Mouse (Mus musculus) embryonic facial prominence, embryonic 10.5 days (tissue): ENCODE measurements at regions not wholly inside any gene's neighbourhood (a gene's known extent, or its start where the extent isn't known, plus 50 kb on each side); places are given as distances from the start of the nearest gene placed in this dataset.

Experiments
- DNase-seq: peaks from one replicate; pipeline ENCODE4 v3.0.0-alpha.2; 2017; ENCODE audit warnings: low spot score
- H3K27ac ChIP-seq: fragments of 300-500 bp; sonication (generic); replicated peaks from 2 replicates; pipeline ENCODE4 v1.5.1; 2016; ENCODE audit warnings: mild to moderate bottlenecking
- H3K27me3 ChIP-seq: fragments of 300-500 bp; sonication (generic); replicated peaks from 2 replicates; pipeline ENCODE4 v1.6.1; 2016; ENCODE audit warnings: low read depth, mild to moderate bottlenecking; ENCODE audit not compliant: poor library complexity, severe bottlenecking
- H3K36me3 ChIP-seq: fragments of 300-500 bp; sonication (generic); replicated peaks from 2 replicates; pipeline ENCODE4 v1.6.1; 2016; ENCODE audit warnings: mild to moderate bottlenecking, moderate library complexity
- H3K4me1 ChIP-seq: fragments of 300-500 bp; sonication (generic); 2 replicates; pipeline ENCODE4 v1.6.1; 2016
- H3K4me3 ChIP-seq: fragments of 300-500 bp; sonication (generic); 2 replicates; pipeline ENCODE4 v1.5.1; 2016; ENCODE audit warnings: mild to moderate bottlenecking, moderate library complexity
- H3K9me3 ChIP-seq: fragments of 300-500 bp; sonication (generic); 2 replicates; pipeline ENCODE4 v1.6.1; 2016; ENCODE audit warnings: mild to moderate bottlenecking
- WGBS: fragments of 180-500 bp; shearing (Covaris S2); methylation state at CpG from one replicate; pipeline ENCODE4 v1.1.7; 2016; 5-methylcytosine and 5-hydroxymethylcytosine counted together

GRCm38 (mm10) chr8:12041662-12042061 lies 201.4 kb downstream of the Tex29 start:
- H3K27me3 ChIP-seq, result peaks cover 18% of the 10 kb centered on the region
- no peaks in the 10 kb centered on the region for H3K36me3 ChIP-seq
- no peak overlapping the region for H3K27ac ChIP-seq
- peaks cover 10% of the 10 kb centered on the region for H3K4me1 ChIP-seq
- 69% methylated on average over 6 of the region's 6 CpGs for WGBS
- no peak overlapping the region for H3K4me3 ChIP-seq
- H3K9me3 ChIP-seq, result no peaks in the 10 kb centered on the region
- no peak for DNase-seq

GRCm38 (mm10) chr8:12050841-12051240 lies 210.6 kb downstream of the Tex29 start:
- H3K27ac ChIP-seq, result 0 out of 2 replicates have a peak overlapping the region, but pooled peaks have one; percentile 30
- WGBS, result 26% methylated on average over 5 of the region's 5 CpGs

GRCm38 (mm10) chr8:12051357-12051756 lies 211.1 kb downstream of the Tex29 start:
- peaks cover 21% of the 10 kb centered on the region for H3K4me1 ChIP-seq
- DNase-seq, result peak; percentile 11
- no peaks in the 10 kb centered on the region for H3K9me3 ChIP-seq
- H3K27me3 ChIP-seq, result peaks cover 17% of the 10 kb centered on the region
- H3K27ac ChIP-seq, result peak overlapping the region; percentile 30; the same call in 1 of the 2 replicates
- no peaks in the 10 kb centered on the region for H3K36me3 ChIP-seq
- H3K4me3 ChIP-seq, result no peak overlapping the region
- WGBS, result 38% methylated on average over 12 of the region's 12 CpGs

More at GRCm38 (mm10) chr8:12050841-12051240, 210.6 kb downstream of the Tex29 start:
- H3K4me3 ChIP-seq, result no peak overlapping the region
- peaks cover 17% of the 10 kb centered on the region for H3K27me3 ChIP-seq
- H3K4me1 ChIP-seq, result peaks cover 21% of the 10 kb centered on the region
- no peaks in the 10 kb centered on the region for H3K36me3 ChIP-seq
- no peak for DNase-seq
- no peaks in the 10 kb centered on the region for H3K9me3 ChIP-seq

GRCm38 (mm10) chr8:12055931-12056330 lies 215.7 kb downstream of the Tex29 start:
- Histone ChIP-seq H3K27me3 (peaks cover 16% of the 10 kb centered on the region), H3K27ac (no peak overlapping the region), H3K36me3 (no peaks in the 10 kb centered on the region), H3K9me3 (no peaks in the 10 kb centered on the region), H3K4me3 (no peak overlapping the region), H3K4me1 (peaks cover 16% of the 10 kb centered on the region)
- 91% methylated on average over 9 of the region's 9 CpGs for WGBS
- DNase-seq, result no peak

DNA sequence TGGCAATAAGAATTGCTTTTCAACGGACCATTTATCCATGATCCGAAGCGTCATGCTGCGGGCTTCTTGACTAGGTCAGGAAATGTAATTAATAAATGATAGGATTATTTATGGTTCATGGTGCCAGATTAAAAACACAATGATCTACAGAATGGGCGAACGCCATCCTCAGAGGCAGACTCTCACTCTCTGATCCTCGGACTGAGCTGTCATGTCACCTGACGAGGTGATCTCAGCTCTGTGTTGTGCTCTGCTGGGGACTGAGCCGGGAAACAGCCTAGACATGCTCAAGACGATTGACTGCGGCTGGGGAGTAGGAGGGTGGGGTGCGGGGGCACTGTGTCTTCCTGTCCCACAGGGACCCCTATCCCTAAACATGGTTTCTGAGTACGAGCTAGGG lies 217.4 kb upstream of the A230072I06Rik start:
- Histone ChIP-seq H3K4me3 (no peak overlapping the region), H3K27me3 (peaks cover 9% of the 10 kb centered on the region; the same call in 1 of the 2 replicates), H3K27ac (no peak overlapping the region), H3K9me3 (no peaks in the 10 kb centered on the region), H3K36me3 (no peaks in the 10 kb centered on the region), H3K4me1 (no peaks in the 10 kb centered on the region)
- 74% methylated on average over 13 of the region's 13 CpGs for WGBS
- no peak for DNase-seq

GRCm38 (mm10) chr8:12062710-12063109 lies 215.9 kb upstream of the A230072I06Rik start:
- no peak overlapping the region for H3K27ac ChIP-seq
- no peaks in the 10 kb centered on the region for H3K9me3 ChIP-seq
- H3K4me3 ChIP-seq, result no peak overlapping the region
- 88% methylated on average over 8 of the region's 8 CpGs for WGBS
- no peaks in the 10 kb centered on the region for H3K36me3 ChIP-seq
- no peaks in the 10 kb centered on the region for H3K4me1 ChIP-seq
- DNase-seq, result no peak
- H3K27me3 ChIP-seq, result peaks cover 9% of the 10 kb centered on the region; the same call in 1 of the 2 replicates

DNA sequence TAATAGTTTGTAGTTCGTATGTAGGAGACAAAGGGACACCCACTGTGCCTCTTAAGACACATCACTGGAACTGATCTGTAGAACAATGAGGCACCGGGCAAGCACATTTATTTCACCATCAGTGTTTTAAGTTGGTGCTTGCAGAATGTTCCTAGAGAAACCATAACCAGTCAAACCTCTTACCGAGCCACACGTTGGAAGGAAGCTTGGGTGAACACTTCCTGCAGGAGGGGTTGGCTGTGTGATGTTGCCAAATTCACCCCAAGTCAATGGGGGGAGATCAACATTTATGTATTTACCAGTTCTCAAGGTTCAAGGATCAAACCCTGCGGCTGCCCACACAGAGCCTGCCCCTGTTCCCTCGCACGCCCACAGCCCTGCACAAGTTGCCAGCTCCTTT lies 214.0 kb upstream of the A230072I06Rik start:
- no peak for DNase-seq
- no peak overlapping the region for H3K27ac ChIP-seq
- 85% methylated on average over 7 of the region's 7 CpGs for WGBS
- H3K36me3 ChIP-seq, result no peaks in the 10 kb centered on the region
- no peaks in the 10 kb centered on the region for H3K4me1 ChIP-seq
- no peaks in the 10 kb centered on the region for H3K9me3 ChIP-seq
- peaks cover 13% of the 10 kb centered on the region; the same call in 1 of the 2 replicates for H3K27me3 ChIP-seq
- H3K4me3 ChIP-seq, result no peak overlapping the region

GRCm38 (mm10) chr8:12066454-12066853 lies 212.2 kb upstream of the A230072I06Rik start:
- no peak overlapping the region for H3K27ac ChIP-seq

DNA sequence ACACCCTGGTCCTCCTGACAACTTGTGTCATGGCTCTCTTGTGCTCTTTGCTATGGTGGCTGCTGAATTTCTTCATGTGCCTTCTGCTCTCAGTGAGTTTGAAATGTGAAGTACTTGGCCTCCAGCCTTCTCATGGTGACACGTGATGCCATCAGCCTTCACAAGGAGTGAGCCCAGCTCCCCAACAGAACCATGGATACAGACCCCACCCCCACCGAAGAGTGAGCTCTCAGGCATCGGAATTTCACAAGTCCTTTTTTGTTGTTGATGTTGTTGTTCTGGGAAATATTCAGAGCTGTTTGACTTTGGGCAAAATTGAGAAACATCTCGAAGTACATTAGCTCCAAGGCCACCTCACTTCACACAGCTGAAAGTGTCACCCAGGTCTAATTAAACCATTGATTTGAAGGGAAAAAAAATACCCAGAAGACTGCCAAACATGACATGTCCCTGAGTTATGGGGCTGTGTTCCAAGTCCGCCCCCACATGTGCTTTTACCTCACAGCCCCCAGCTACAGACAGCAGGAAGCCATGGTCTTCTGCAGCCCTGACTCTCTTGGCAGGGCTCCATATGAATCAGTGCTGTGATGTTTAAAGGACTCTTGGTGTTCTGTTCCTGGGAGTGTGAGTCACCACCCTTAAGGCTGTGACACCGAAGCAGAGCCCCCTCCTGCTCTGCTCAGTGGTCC lies 205.2 kb upstream of the A230072I06Rik start:
- Histone ChIP-seq H3K27me3 (peaks cover 3% of the 10 kb centered on the region; the same call in 1 of the 2 replicates), H3K27ac (no peak overlapping the region), H3K4me1 (no peaks in the 10 kb centered on the region), H3K4me3 (no peak overlapping the region), H3K36me3 (no peaks in the 10 kb centered on the region), H3K9me3 (no peaks in the 10 kb centered on the region)
- DNase-seq, result no peak
- WGBS, result 78% methylated on average over 6 of the region's 6 CpGs

More at GRCm38 (mm10) chr8:12066454-12066853, 212.2 kb upstream of the A230072I06Rik start:
- no peaks in the 10 kb centered on the region for H3K36me3 ChIP-seq
- H3K4me1 ChIP-seq, result no peaks in the 10 kb centered on the region
- no peak for DNase-seq
- H3K4me3 ChIP-seq, result no peak overlapping the region
- 83% methylated on average over 10 of the region's 10 CpGs for WGBS
- H3K9me3 ChIP-seq, result no peaks in the 10 kb centered on the region
- peaks cover 13% of the 10 kb centered on the region; the same call in 1 of the 2 replicates for H3K27me3 ChIP-seq

DNA sequence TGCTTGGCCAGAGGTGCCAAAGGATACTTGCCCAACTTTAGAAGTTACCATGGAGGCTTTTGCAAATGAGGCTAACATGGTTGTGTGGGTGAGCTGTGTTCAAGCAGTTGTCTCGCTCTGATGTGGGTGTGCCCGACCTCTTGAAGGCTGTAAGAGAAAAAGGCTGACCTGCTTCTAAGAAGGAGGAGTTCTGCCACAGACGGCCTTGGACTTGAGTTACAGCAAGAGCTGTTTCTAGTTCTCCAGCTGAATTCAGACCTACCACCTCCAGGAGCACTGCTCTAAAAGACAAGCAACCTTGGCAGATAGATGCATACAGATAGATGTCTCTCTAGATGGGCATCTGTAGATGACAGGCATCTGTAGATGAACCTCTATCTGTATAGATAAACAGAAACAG lies 202.7 kb upstream of the A230072I06Rik start:
- H3K9me3 ChIP-seq, result no peaks in the 10 kb centered on the region
- H3K36me3 ChIP-seq, result no peaks in the 10 kb centered on the region
- H3K27me3 ChIP-seq, result no peaks in the 10 kb centered on the region; the same call in 1 of the 2 replicates
- 90% methylated on average over 3 of the region's 3 CpGs for WGBS
- H3K4me3 ChIP-seq, result no peak overlapping the region
- DNase-seq, result no peak
- no peak overlapping the region for H3K27ac ChIP-seq
- H3K4me1 ChIP-seq, result no peaks in the 10 kb centered on the region; the same call in 1 of the 2 replicates

- Histone ChIP-seq H3K36me3 (no peaks in the 10 kb centered on the region), H3K27ac (no peak overlapping the region), H3K4me1 (no peaks in the 10 kb centered on the region; the same call in 1 of the 2 replicates), H3K27me3 (no peaks in the 10 kb centered on the region; the same call in 1 of the 2 replicates), H3K9me3 (no peaks in the 10 kb centered on the region), H3K4me3 (no peak overlapping the region)
- 83% methylated on average over 10 of the region's 10 CpGs for WGBS
- no peak for DNase-seq
These were observed 201.7 kb upstream of the A230072I06Rik start for GRCm38 (mm10) chr8:12076811-12077375.

- Histone ChIP-seq H3K4me1 (no peaks in the 10 kb centered on the region; the same call in 1 of the 2 replicates), H3K36me3 (no peaks in the 10 kb centered on the region), H3K4me3 (no peak overlapping the region), H3K27ac (no peak overlapping the region), H3K9me3 (no peaks in the 10 kb centered on the region), H3K27me3 (no peaks in the 10 kb centered on the region; the same call in 1 of the 2 replicates)
- 69% methylated on average over 2 of the region's 2 CpGs for WGBS
- DNase-seq, result no peak
These were observed 200.7 kb upstream of the A230072I06Rik start for GRCm38 (mm10) chr8:12077896-12078295.
